Mouse (Mus musculus): ENCODE measurements around the gene G0s2. TPM values are rescaled to one million over a fixed set of nuclear protein-coding genes. Genes with fewer than 3 reads are reported as not detected.

The G0s2 gene
- polyA plus RNA-seq, 1 experiment: 201 TPM

GRCm38 (mm10) chr1:193230935-193231334 is 42.1 kb downstream of the G0s2 start:
- no peak for DNase-seq
- H3K4me3 ChIP-seq (ENCODE audit: insufficient read depth, low read depth, low read length): no peak overlapping the region
- H3K4me1 ChIP-seq (ENCODE audit: control insufficient read depth, insufficient read depth, low read length): peaks cover 43% of the 10 kb centered on the region
- WGBS: 36% methylated on average over 5 of the region's 5 CpGs
- TF ChIP-seq CTCF (conservative IDR thresholded peaks at IDR 0.05; ENCODE audit: insufficient read depth, insufficient read length, low read depth, low read length) (no peak), POLR2A (IDR thresholded peaks at IDR 0.05; ENCODE audit: low read depth, low read length) (no peak)
- H3K27me3 ChIP-seq (replicated peaks; ENCODE audit: control insufficient read depth, insufficient read depth, low read length): no peaks in the 10 kb centered on the region
- H3K27ac ChIP-seq (ENCODE audit: insufficient read depth, low read depth, low read length): peak overlapping the region; percentile 100
- no peaks in the 10 kb centered on the region for H3K36me3 ChIP-seq (ENCODE audit: control insufficient read depth, insufficient read depth, low read length)

- peaks cover 40% of the 10 kb centered on the region for H3K4me1 ChIP-seq (ENCODE audit: control insufficient read depth, insufficient read depth, low read length)
- H3K4me3 ChIP-seq (ENCODE audit: insufficient read depth, low read depth, low read length): no peak overlapping the region
- TF ChIP-seq CTCF (conservative IDR thresholded peaks at IDR 0.05; ENCODE audit: insufficient read depth, insufficient read length, low read depth, low read length) (no peak), POLR2A (IDR thresholded peaks at IDR 0.05; ENCODE audit: low read depth, low read length) (no peak)
- peak; percentile 92 for DNase-seq
- H3K27me3 ChIP-seq (replicated peaks; ENCODE audit: control insufficient read depth, insufficient read depth, low read length): no peaks in the 10 kb centered on the region
- no peaks in the 10 kb centered on the region for H3K36me3 ChIP-seq (ENCODE audit: control insufficient read depth, insufficient read depth, low read length)
- H3K27ac ChIP-seq (ENCODE audit: insufficient read depth, low read depth, low read length): peak overlapping the region; percentile 100
- WGBS: 14% methylated on average over 3 of the region's 3 CpGs
Observed at GRCm38 (mm10) chr1:193230531-193230930, 42.5 kb downstream of the G0s2 start.

- peak overlapping the region; percentile 75 for H3K27ac ChIP-seq (ENCODE audit: insufficient read depth, low read depth, low read length)
- DNase-seq: peak; percentile 52
- peaks cover 40% of the 10 kb centered on the region for H3K4me1 ChIP-seq (ENCODE audit: control insufficient read depth, insufficient read depth, low read length)
- TF ChIP-seq CTCF (conservative IDR thresholded peaks at IDR 0.05; ENCODE audit: insufficient read depth, insufficient read length, low read depth, low read length) (no peak), POLR2A (IDR thresholded peaks at IDR 0.05; ENCODE audit: low read depth, low read length) (no peak)
- H3K36me3 ChIP-seq (ENCODE audit: control insufficient read depth, insufficient read depth, low read length): no peaks in the 10 kb centered on the region
- WGBS: 56% methylated on average over 5 of the region's 5 CpGs
- H3K4me3 ChIP-seq (ENCODE audit: insufficient read depth, low read depth, low read length): no peak overlapping the region
- H3K27me3 ChIP-seq (replicated peaks; ENCODE audit: control insufficient read depth, insufficient read depth, low read length): no peaks in the 10 kb centered on the region
Observed at GRCm38 (mm10) chr1:193229570-193229969, 43.4 kb downstream of the G0s2 start.

- DNase-seq: peak; percentile 53
- Histone ChIP-seq H3K4me3 (ENCODE audit: insufficient read depth, low read depth, low read length) (no peak overlapping the region), H3K27ac (ENCODE audit: insufficient read depth, low read depth, low read length) (peak overlapping the region; percentile 58), H3K36me3 (ENCODE audit: control insufficient read depth, insufficient read depth, low read length) (no peaks in the 10 kb centered on the region), H3K4me1 (ENCODE audit: control insufficient read depth, insufficient read depth, low read length) (peaks cover 31% of the 10 kb centered on the region), H3K27me3 (replicated peaks; ENCODE audit: control insufficient read depth, insufficient read depth, low read length) (no peaks in the 10 kb centered on the region)
- TF ChIP-seq POLR2A (IDR thresholded peaks at IDR 0.05; ENCODE audit: low read depth, low read length) (no peak), CTCF (conservative IDR thresholded peaks at IDR 0.05; ENCODE audit: insufficient read depth, insufficient read length, low read depth, low read length) (no peak)
- 45% methylated on average over 4 of the region's 4 CpGs for WGBS
Observed at GRCm38 (mm10) chr1:193227537-193227936, 45.5 kb downstream of the G0s2 start.

- no peak overlapping the region for H3K4me3 ChIP-seq (ENCODE audit: insufficient read depth, low read depth, low read length)
- WGBS: 21% methylated on average over 7 of the region's 7 CpGs
- no peaks in the 10 kb centered on the region for H3K27me3 ChIP-seq (replicated peaks; ENCODE audit: control insufficient read depth, insufficient read depth, low read length)
- H3K4me1 ChIP-seq (ENCODE audit: control insufficient read depth, insufficient read depth, low read length): peaks cover 31% of the 10 kb centered on the region
- H3K27ac ChIP-seq (ENCODE audit: insufficient read depth, low read depth, low read length): peak overlapping the region; percentile 58
- TF ChIP-seq CTCF (conservative IDR thresholded peaks at IDR 0.05; ENCODE audit: insufficient read depth, insufficient read length, low read depth, low read length) (no peak), POLR2A (IDR thresholded peaks at IDR 0.05; ENCODE audit: low read depth, low read length) (no peak)
- no peak for DNase-seq
- H3K36me3 ChIP-seq (ENCODE audit: control insufficient read depth, insufficient read depth, low read length): no peaks in the 10 kb centered on the region
Observed at GRCm38 (mm10) chr1:193226724-193227522, 46.1 kb downstream of the G0s2 start.

GRCm38 (mm10) chr1:193226114-193226513 is 46.9 kb downstream of the G0s2 start:
- WGBS: 93% methylated on average over 4 of the region's 4 CpGs
- no peak overlapping the region for H3K27ac ChIP-seq (ENCODE audit: insufficient read depth, low read depth, low read length)
- no peaks in the 10 kb centered on the region for H3K27me3 ChIP-seq (replicated peaks; ENCODE audit: control insufficient read depth, insufficient read depth, low read length)
- no peak for TF ChIP-seq POLR2A (IDR thresholded peaks at IDR 0.05; ENCODE audit: low read depth, low read length)
- no peak overlapping the region for H3K4me3 ChIP-seq (ENCODE audit: insufficient read depth, low read depth, low read length)
- H3K4me1 ChIP-seq (ENCODE audit: control insufficient read depth, insufficient read depth, low read length): peaks cover 26% of the 10 kb centered on the region
- no peak for DNase-seq
- no peaks in the 10 kb centered on the region for H3K36me3 ChIP-seq (ENCODE audit: control insufficient read depth, insufficient read depth, low read length)

GRCm38 (mm10) chr1:193225531-193225930 is 47.5 kb downstream of the G0s2 start:
- DNase-seq: no peak
- WGBS: 39% methylated on average over 3 of the region's 3 CpGs
- no peaks in the 10 kb centered on the region for H3K36me3 ChIP-seq (ENCODE audit: control insufficient read depth, insufficient read depth, low read length)
- no peaks in the 10 kb centered on the region for H3K27me3 ChIP-seq (replicated peaks; ENCODE audit: control insufficient read depth, insufficient read depth, low read length)
- TF ChIP-seq CTCF (conservative IDR thresholded peaks at IDR 0.05; ENCODE audit: insufficient read depth, insufficient read length, low read depth, low read length): no peak
- no peak overlapping the region for H3K4me3 ChIP-seq (ENCODE audit: insufficient read depth, low read depth, low read length)
- H3K4me1 ChIP-seq (ENCODE audit: control insufficient read depth, insufficient read depth, low read length): peaks cover 23% of the 10 kb centered on the region
- no peak overlapping the region for H3K27ac ChIP-seq (ENCODE audit: insufficient read depth, low read depth, low read length)

Other genes starting within 250 kb of the G0s2 start
- gene Syt14, start 237.4 kb downstream of the G0s2 start, polyA plus RNA-seq (2012; rRNA removed): 1.2 and 1.7 TPM in 2 replicates
- 13.0 and 13.5 TPM in 2 replicates for gene Diexf, start 142.9 kb downstream of the G0s2 start, polyA plus RNA-seq (2012; rRNA removed)
- 30.6 and 37.9 TPM in 2 replicates for gene Irf6, start 120.1 kb downstream of the G0s2 start, polyA plus RNA-seq (2012; rRNA removed)
- gene A130010J15Rik, start 105.2 kb downstream of the G0s2 start, polyA plus RNA-seq (2012; rRNA removed): 2.3 and 2.8 TPM in 2 replicates
- gene Traf3ip3, start 71.5 kb downstream of the G0s2 start, polyA plus RNA-seq (2012; rRNA removed): 0.52 and 3.2 TPM in 2 replicates
- gene Lamb3, start 65.5 kb downstream of the G0s2 start, polyA plus RNA-seq (2012; rRNA removed): 2.7 and 4.8 TPM in 2 replicates
- 125 and 136 TPM in 2 replicates for gene Hsd11b1, start 9.1 kb downstream of the G0s2 start, polyA plus RNA-seq (2012; rRNA removed)
- gene Camk1g, start 97.1 kb upstream of the G0s2 start, polyA plus RNA-seq (2012; rRNA removed): 8.2 and 9.0 TPM in 2 replicates

Measured in kidney, adult 2 months (tissue).